Mouse (Mus musculus): ENCODE data around the gene Phf12.
"Not testable (repeated sequence)": the region's sequence is repeated elsewhere in the genome, so short reads cannot be mapped to it uniquely, and the experiment has no call there.

Gene Phf12

GRCm38 (mm10) chr11:78031947-78032808 is 49.6 kb downstream of the Phf12 start, which contains the start of gene Dhrs13:
Gene Dhrs13, plus strand, starts transcription at chr11:78032280.
- peak; percentile 87 to 88 for DNase-seq (ENCODE audit: low spot score in 2 of 2)

- DNase-seq (ENCODE audit: low spot score in 2 of 2): no peak
Observed at GRCm38 (mm10) chr11:78032809-78033195, 50.2 kb downstream of the Phf12 start.

GRCm38 (mm10) chr11:78033931-78034617 is 51.5 kb downstream of the Phf12 start:
- DNase-seq (ENCODE audit: low spot score in 2 of 2): no peak

- DNase-seq (ENCODE audit: low spot score in 2 of 2): no peak
Observed at GRCm38 (mm10) chr11:78036791-78037190, 54.2 kb downstream of the Phf12 start.

- peak in 1 of 2 experiments; percentile 14 for DNase-seq (ENCODE audit: low spot score in 2 of 2)
Observed at GRCm38 (mm10) chr11:78037831-78038752, 55.5 kb downstream of the Phf12 start, which contains the start of gene Flot2. Gene Flot2, plus strand, starts transcription at chr11:78037931.

GRCm38 (mm10) chr11:78040878-78041277 is 58.3 kb downstream of the Phf12 start:
- DNase-seq (ENCODE audit: low spot score in 2 of 2): no peak

GRCm38 (mm10) chr11:78042290-78042870 is 59.8 kb downstream of the Phf12 start:
- DNase-seq (ENCODE audit: low spot score in 2 of 2): not testable (repeated sequence)

GRCm38 (mm10) chr11:78044758-78045251 is 62.3 kb downstream of the Phf12 start:
- peak; percentile 29 to 39 for DNase-seq (ENCODE audit: low spot score in 2 of 2)

GRCm38 (mm10) chr11:78048637-78049036 is 66.1 kb downstream of the Phf12 start:
- DNase-seq (ENCODE audit: low spot score in 2 of 2): not testable (repeated sequence)

GRCm38 (mm10) chr11:78053078-78053477 is 70.5 kb downstream of the Phf12 start:
- no peak for DNase-seq (ENCODE audit: low spot score in 2 of 2)

GRCm38 (mm10) chr11:78056946-78057345 is 74.4 kb downstream of the Phf12 start:
- DNase-seq (ENCODE audit: low spot score in 2 of 2): no peak

GRCm38 (mm10) chr11:78059833-78060757 is 77.5 kb downstream of the Phf12 start:
- peak; percentile 14 to 36 for DNase-seq (ENCODE audit: low spot score in 2 of 2)

- no peak for DNase-seq (ENCODE audit: low spot score in 2 of 2)
Observed at GRCm38 (mm10) chr11:78062563-78062962, 80.0 kb downstream of the Phf12 start.

GRCm38 (mm10) chr11:78065906-78066305 is 83.4 kb downstream of the Phf12 start:
- DNase-seq (ENCODE audit: low spot score in 2 of 2): no peak

- DNase-seq (ENCODE audit: low spot score in 2 of 2): no peak
Observed at GRCm38 (mm10) chr11:78066641-78067040, 84.1 kb downstream of the Phf12 start.

GRCm38 (mm10) chr11:78067566-78067965 is 85.0 kb downstream of the Phf12 start:
- no peak for DNase-seq (ENCODE audit: low spot score in 2 of 2)

- DNase-seq (ENCODE audit: low spot score in 2 of 2): no peak
Observed at GRCm38 (mm10) chr11:78069130-78069529, 86.6 kb downstream of the Phf12 start.

GRCm38 (mm10) chr11:78069646-78070045 is 87.1 kb downstream of the Phf12 start:
- no peak for DNase-seq (ENCODE audit: low spot score in 2 of 2)

GRCm38 (mm10) chr11:78071938-78072337 is 89.4 kb downstream of the Phf12 start:
- DNase-seq (ENCODE audit: low spot score in 2 of 2): no peak
